Comparison of ENCODE assay signal across 28 mouse cellular contexts in genomic region chr12:104656146-104656545, GRCm38 (mm10).
"Had no signal": no experiment of that assay in that cellular context is flagged by ENCODE, and none has a peak within 500 bp of the region (broad histone marks: within the 10 kb centered on the region; RNA-seq: fewer than 3 reads in every experiment).

No protein-coding gene starts in this region.

- H3K4me2 ChIP-seq: heart, embryonic 11.5 days; heart, embryonic 13.5 days; heart, embryonic 15.5 days; hindbrain, embryonic 12.5 days; hindbrain, embryonic 14.5 days; kidney, embryonic 15.5 days; limb, embryonic 13.5 days; limb, embryonic 15.5 days; liver, embryonic 11.5 days; liver, embryonic 13.5 days had no signal

- H3K9ac ChIP-seq: heart, embryonic 13.5 days; heart, embryonic 15.5 days; hindbrain, embryonic 12.5 days; hindbrain, embryonic 14.5 days; kidney, embryonic 15.5 days; limb, embryonic 13.5 days; limb, embryonic 15.5 days; liver, embryonic 13.5 days had no signal

- DNase-seq: gastrocnemius, postnatal 14 days; gastrocnemius, postnatal 36 days; heart, adult 11 months; heart, adult 2 months; heart, postnatal 4 days; kidney, adult 11 months; kidney, adult 2 months; kidney, adult 9 months; kidney, postnatal 14 days; kidney, postnatal 36 days; layer of hippocampus, adult 9-11 months; layer of hippocampus, postnatal 36 days; left cerebral cortex, postnatal 4 days; liver, embryonic 13.5 days had no signal

- H3K9me3 ChIP-seq: heart, embryonic 15.5 days; hindbrain, embryonic 12.5 days; kidney, embryonic 15.5 days; limb, embryonic 13.5 days; limb, embryonic 15.5 days had no signal

- H3K27me3 ChIP-seq: hindbrain, embryonic 12.5 days; kidney, embryonic 15.5 days; limb, embryonic 15.5 days; liver, embryonic 13.5 days had no signal

- H3K36me3 ChIP-seq: heart, embryonic 13.5 days; heart, embryonic 15.5 days; hindbrain, embryonic 10.5 days; hindbrain, embryonic 12.5 days; kidney, embryonic 15.5 days; limb, embryonic 13.5 days; limb, embryonic 15.5 days; liver, embryonic 13.5 days had no signal

- H3K4me3 ChIP-seq: heart, adult 2 months; heart, embryonic 13.5 days; heart, embryonic 15.5 days; hindbrain, embryonic 10.5 days; hindbrain, embryonic 12.5 days; kidney, embryonic 15.5 days; limb, embryonic 13.5 days; limb, embryonic 15.5 days; liver, embryonic 13.5 days had no signal

- H3K4me1 ChIP-seq: liver, embryonic 13.5 days had no signal

- ATAC-seq: hindbrain, embryonic 16.5 days; inflammation-experienced regulatory T-cells, adult 6 months; intestine, embryonic 16.5 days had no signal

- H3K27ac ChIP-seq: heart, adult 2 months; heart, embryonic 13.5 days; heart, embryonic 15.5 days; hindbrain, embryonic 10.5 days; hindbrain, embryonic 12.5 days; hindbrain, embryonic 14.5 days; kidney, embryonic 15.5 days; kidney, postnatal 0 days; limb, embryonic 13.5 days; limb, embryonic 15.5 days; liver, embryonic 13.5 days had no signal
